In the genomic region with DNA sequence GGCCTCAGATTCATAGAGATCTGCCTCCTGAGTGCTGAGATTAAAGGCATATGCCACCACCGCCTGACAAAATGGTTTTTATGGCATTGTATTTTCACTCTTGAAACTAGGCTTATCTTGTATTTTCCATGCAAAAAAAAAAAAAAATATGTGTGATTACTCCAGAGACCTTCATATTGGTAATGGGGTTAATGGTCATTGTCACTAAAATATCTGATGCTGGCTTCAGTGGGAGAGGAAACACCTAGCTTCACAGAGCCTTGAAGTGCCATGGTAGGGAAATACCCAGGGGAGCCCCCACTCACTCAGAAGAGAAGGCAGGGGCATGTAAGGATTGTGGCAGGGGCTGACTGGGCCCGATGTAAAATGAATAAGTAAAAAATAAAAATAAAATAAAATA, we compare ENCODE assay signal across 16 mouse cellular contexts.
"Had no signal": no experiment of that assay in that cellular context is flagged by ENCODE, and none has a peak within 500 bp of the region (broad histone marks: within the 10 kb centered on the region; RNA-seq: fewer than 3 reads in every experiment).

No protein-coding gene starts in this region.

- DNase-seq: cerebellum, adult 9-10 months; cerebellum, adult 9-11 months; cerebellum, postnatal 10 days; cerebellum, postnatal 14 days; cerebellum, postnatal 25 days; cerebellum, postnatal 36 days; embryo, embryonic 11 days; forebrain, postnatal 0 days; gastrocnemius, adult 2 months; gastrocnemius, postnatal 10 days; gastrocnemius, postnatal 14 days; gastrocnemius, postnatal 25 days; gastrocnemius, postnatal 36 days; heart, adult 11 months; heart, adult 18-20 months; heart, adult 2 months had no signal
